Mouse (Mus musculus): ENCODE measurements around the gene Gm20877. TPM values are rescaled to one million over a fixed set of nuclear protein-coding genes. Genes with fewer than 3 reads are reported as not detected.
"Not testable (repeated sequence)": the region's sequence is repeated elsewhere in the genome, so short reads cannot be mapped to it uniquely, and the experiment has no call there.

Gm20877 gene
- not detected in 2 replicates for polyA plus RNA-seq (2011; ENCODE audit: insufficient read length, low read depth, missing spikeins)

DNA sequence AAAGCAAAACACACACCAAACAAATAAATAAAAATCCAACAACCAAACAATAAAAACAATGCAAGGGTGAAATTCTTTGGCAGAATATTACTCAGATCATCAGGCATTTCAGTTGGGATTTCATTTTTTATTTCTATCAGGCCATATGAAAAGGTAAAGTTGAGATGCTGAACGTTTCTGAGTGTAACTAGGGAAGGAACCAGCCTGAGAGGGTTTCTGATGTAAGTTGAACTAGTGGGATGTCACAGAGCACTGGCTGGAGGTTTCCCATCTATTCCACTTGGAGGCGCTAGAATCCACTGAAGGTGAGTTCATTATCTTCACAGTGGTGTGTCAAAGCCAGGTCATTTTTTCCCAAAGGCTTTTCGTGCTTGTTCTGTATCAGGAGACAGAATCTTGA is at the start of gene Gm20877:
Gm20877 (plus strand) TSS at position 301 of the 400 bp plus-strand sequence.
- H3K4me3 ChIP-seq (ENCODE audit: insufficient read depth, low read length); H3K4me1 ChIP-seq (ENCODE audit: control insufficient read depth, insufficient read depth, low read length); H3K27ac ChIP-seq (ENCODE audit: insufficient read depth, low read length): not testable (repeated sequence)

All from embryonic fibroblast, embryonic 13.5 days (primary cell).